Mouse (Mus musculus) intestine, embryonic 16.5 days (tissue): ENCODE data around the gene Pml. TPM values are rescaled to one million over a fixed set of nuclear protein-coding genes. Genes with fewer than 3 reads are reported as not detected.

Experiments used
- microRNA-seq: library from miRNA; unstranded; fragments of <30 nt; microRNA quantifications from one replicate; pipeline ENCODE4, GENCODE M21; 2016
- polyA plus RNA-seq: library from polyadenylated mRNA; unstranded; fragments of >200 nt; fragmentation: Nextera tagmentation; extraction: Ambion mirVana; gene quantifications from 2 replicates; pipeline ENCODE4 v1.2.1, GENCODE M21; 2015

The Pml gene
- polyA plus RNA-seq, 1 experiment from 2014 or later = 13.7 TPM

Small RNAs within 50 kb of the gene (microRNA-seq; reads per million reads assigned to microRNA genes)
- not detected for gene Mir6385

Other genes with a start within 250 kb of the Pml start
- 6.4 and 22.4 TPM in 2 replicates for gene Cyp11a1, start 243.4 kb downstream of the Pml start, polyA plus RNA-seq
- 2.6 and 3.3 TPM in 2 replicates for gene Stra6, start 186.0 kb downstream of the Pml start, polyA plus RNA-seq
- gene Ccdc33, start 131.0 kb downstream of the Pml start, polyA plus RNA-seq = 0.39 and 0.82 TPM in 2 replicates
- 70.7 and 77.5 TPM in 2 replicates for gene Islr, start 45.5 kb downstream of the Pml start, polyA plus RNA-seq
- gene Islr2, start 45.5 kb downstream of the Pml start, polyA plus RNA-seq = 0.83 and 1.0 TPM in 2 replicates
- gene Stoml1, start 3.4 kb upstream of the Pml start, polyA plus RNA-seq = 21.1 and 22.4 TPM in 2 replicates
- 19.1 and 24.5 TPM in 2 replicates for gene Loxl1, start 63.4 kb upstream of the Pml start, polyA plus RNA-seq
- not detected in 2 replicates for gene Tbc1d21, start 120.7 kb upstream of the Pml start, polyA plus RNA-seq
- gene Insyn1, start 238.8 kb upstream of the Pml start, polyA plus RNA-seq = 0.35 and 0.62 TPM in 2 replicates